Mouse (Mus musculus): ENCODE measurements around the gene Slc25a35. TPM values are rescaled to one million over a fixed set of nuclear protein-coding genes. Genes with fewer than 3 reads are reported as not detected.
"Not testable (repeated sequence)": the region's sequence is repeated elsewhere in the genome, so short reads cannot be mapped to it uniquely, and the experiment has no call there.

Gene Slc25a35
- polyA plus RNA-seq, 1 experiment, result 4.7 TPM

DNA sequence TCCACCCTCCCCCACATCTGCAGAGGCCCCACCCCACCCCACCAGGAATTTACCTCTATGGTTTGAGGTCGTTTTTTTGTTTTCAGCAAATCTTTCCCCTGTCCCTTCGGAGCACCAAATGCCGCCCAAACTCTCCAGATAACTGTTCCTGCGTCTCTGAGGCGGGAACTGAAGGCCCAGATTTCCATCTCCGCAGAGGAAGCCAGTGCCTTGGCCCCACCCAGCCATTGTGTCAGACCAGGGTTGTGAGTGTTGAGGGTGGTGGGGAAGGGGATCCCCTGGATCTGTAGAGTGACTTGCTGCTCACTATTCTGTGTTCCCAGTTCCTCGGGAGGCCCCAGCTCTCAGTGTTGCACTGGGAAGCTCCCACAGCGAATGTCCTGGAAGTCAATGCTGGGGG, 10.6 kb upstream of the Slc25a35 start, which contains the start of gene Arhgef15:
Arhgef15 (minus strand) TSS at position 173 of the 400 bp plus-strand sequence.
- no peak within 1 kb of the TSS for H3K4me3 ChIP-seq (ENCODE audit: insufficient read depth, low read length)
- no peak within 1 kb of the TSS for H3K27ac ChIP-seq (ENCODE audit: insufficient read depth, low read depth, low read length)
- peaks cover 4% of the 10 kb centered on the region for H3K4me1 ChIP-seq (ENCODE audit: control insufficient read depth, insufficient read depth, low read length)
- TF ChIP-seq CTCF (IDR thresholded peaks at IDR 0.05; ENCODE audit: low read depth, low read length) (no peak), POLR2A (IDR thresholded peaks at IDR 0.05; ENCODE audit: borderline replicate concordance, low read depth, low read length) (no peak)

DNA sequence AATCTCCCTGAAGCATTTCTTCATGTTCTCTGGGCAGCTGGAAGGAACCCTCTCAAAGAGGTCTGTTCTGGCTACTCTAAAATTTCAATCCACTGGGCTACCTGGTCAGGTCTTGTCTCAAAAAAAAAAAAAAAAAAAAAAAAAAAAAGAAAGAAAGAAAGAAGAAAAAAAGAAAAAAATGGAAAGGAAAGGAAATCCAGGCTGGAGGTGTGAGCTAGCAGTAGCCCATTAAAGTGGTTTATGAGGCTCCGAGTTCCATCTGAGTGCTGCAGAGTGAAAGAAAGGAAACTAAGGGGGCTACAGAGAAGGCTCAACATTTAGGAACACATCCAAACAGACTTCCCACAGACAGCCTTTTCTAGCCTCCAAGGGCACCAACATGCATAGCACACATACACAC, 10.0 kb upstream of the Slc25a35 start:
- Histone ChIP-seq H3K4me1 (ENCODE audit: control insufficient read depth, insufficient read depth, low read length) (peaks cover 4% of the 10 kb centered on the region), H3K27ac (ENCODE audit: insufficient read depth, low read depth, low read length) (no peak overlapping the region), H3K4me3 (ENCODE audit: insufficient read depth, low read length) (no peak overlapping the region)
- no peak for TF ChIP-seq CTCF (IDR thresholded peaks at IDR 0.05; ENCODE audit: low read depth, low read length)
- no peak for TF ChIP-seq POLR2A (IDR thresholded peaks at IDR 0.05; ENCODE audit: borderline replicate concordance, low read depth, low read length)

DNA sequence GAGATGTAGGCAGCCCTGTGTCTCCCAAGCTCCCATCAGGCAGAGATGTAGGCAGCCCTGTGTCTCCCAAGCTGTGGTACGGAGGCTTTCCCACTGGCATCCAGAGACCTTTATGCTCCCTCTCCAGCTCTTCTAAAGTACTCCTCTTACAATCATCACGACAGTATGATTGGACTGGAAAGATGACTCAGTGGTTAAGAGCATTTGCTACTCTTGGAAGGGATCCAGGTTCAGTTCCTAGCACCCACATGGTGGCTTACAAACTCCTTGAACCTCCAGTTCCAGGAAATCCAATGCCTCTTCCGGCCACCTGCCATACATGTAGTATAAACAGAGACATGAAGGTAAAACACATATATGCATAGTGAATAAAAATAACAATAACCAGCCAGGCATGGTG, 6.3 kb upstream of the Slc25a35 start:
- no peak for TF ChIP-seq CTCF (IDR thresholded peaks at IDR 0.05; ENCODE audit: low read depth, low read length)
- no peak for TF ChIP-seq POLR2A (IDR thresholded peaks at IDR 0.05; ENCODE audit: borderline replicate concordance, low read depth, low read length)
- H3K4me3 ChIP-seq (ENCODE audit: insufficient read depth, low read length), result no peak overlapping the region
- H3K4me1 ChIP-seq (ENCODE audit: control insufficient read depth, insufficient read depth, low read length), result no peaks in the 10 kb centered on the region
- H3K27ac ChIP-seq (ENCODE audit: insufficient read depth, low read depth, low read length), result no peak overlapping the region

DNA sequence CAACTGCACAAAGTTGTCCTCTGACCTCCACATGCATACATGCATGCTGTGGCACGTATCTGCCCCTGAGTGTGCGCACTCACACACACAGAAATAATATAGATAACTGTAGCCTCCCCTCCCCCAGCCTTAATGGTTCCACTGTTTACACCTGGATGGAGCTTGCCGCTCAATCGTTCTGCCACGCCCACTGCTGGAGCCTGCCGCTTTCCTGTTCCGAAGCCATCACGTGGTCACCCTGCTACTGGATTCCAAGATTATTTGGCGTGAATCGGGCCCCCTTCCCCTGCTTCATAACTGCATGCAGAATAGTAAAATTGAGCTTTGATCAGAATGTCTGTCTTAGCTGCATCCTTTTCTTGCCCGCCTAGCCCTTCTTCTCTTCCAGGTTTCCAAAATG, 5.8 kb upstream of the Slc25a35 start:
- not testable (repeated sequence) for H3K4me3 ChIP-seq (ENCODE audit: insufficient read depth, low read length); H3K27ac ChIP-seq (ENCODE audit: insufficient read depth, low read depth, low read length); H3K4me1 ChIP-seq (ENCODE audit: control insufficient read depth, insufficient read depth, low read length)

DNA sequence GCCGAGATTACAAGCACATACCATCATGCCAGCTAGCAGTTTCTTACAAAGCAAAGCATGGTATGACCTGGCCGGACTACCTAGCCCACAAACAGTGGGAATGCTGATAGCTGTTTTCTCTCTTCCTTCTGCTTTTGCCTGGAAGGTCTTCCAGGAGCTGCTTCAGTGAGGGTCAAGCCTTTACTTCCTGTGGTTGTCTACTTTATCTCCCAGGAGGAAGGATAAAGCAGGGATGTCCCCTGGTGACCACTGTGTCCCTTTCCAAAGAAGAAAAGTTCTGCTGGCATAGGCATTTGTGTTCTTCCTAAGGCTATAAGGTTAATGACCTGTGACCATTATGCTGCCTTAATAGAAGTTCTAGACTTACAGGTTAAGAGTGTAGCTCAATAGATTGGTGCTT, 4.5 kb upstream of the Slc25a35 start:
- Histone ChIP-seq H3K4me1 (ENCODE audit: control insufficient read depth, insufficient read depth, low read length) (peaks cover 7% of the 10 kb centered on the region), H3K4me3 (ENCODE audit: insufficient read depth, low read length) (no peak overlapping the region), H3K27ac (ENCODE audit: insufficient read depth, low read depth, low read length) (no peak overlapping the region)
- TF ChIP-seq POLR2A (IDR thresholded peaks at IDR 0.05; ENCODE audit: borderline replicate concordance, low read depth, low read length), result no peak

DNA sequence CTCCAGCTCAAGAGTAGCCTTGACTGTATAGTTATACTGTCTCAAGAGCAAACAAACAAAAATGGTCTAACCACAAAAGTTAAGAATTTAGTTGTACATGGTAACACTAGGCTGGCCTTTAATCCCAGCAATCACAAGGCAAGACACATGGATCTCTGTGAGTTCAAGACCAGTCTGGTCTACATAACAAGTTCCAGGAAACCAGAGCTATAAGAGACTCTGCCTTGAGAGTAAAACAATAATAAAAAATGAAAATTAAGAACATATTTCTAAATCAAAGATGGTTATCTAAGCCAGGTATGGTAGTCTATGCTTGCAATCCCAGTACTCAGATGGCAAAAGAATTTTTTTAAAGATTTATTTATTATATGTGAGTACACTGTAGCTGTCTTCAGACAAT, 2.9 kb upstream of the Slc25a35 start:
- Histone ChIP-seq H3K27ac (ENCODE audit: insufficient read depth, low read depth, low read length) (no peak overlapping the region), H3K4me1 (ENCODE audit: control insufficient read depth, insufficient read depth, low read length) (peaks cover 11% of the 10 kb centered on the region), H3K4me3 (ENCODE audit: insufficient read depth, low read length) (no peak overlapping the region)
- no peak for TF ChIP-seq CTCF (IDR thresholded peaks at IDR 0.05; ENCODE audit: low read depth, low read length)
- TF ChIP-seq POLR2A (IDR thresholded peaks at IDR 0.05; ENCODE audit: borderline replicate concordance, low read depth, low read length), result no peak

DNA sequence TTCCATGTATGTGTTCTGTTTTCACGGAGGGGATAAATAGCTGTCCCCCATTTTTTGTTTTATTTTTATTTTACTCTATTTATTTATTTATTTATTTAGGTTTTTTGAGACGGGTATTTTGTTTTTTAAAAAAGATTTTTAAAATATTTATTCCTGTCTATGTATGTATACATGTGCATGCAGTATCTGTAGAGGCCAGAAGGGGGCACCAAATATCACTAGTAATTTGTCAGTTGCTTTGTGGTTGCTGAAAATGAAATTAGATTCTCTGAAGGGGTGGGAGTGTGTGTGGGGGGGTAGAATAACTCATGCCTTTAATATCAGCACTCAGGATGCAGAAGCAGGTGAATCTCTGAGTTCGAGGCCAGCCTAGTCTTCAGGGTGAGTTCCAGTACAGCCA, 2.1 kb upstream of the Slc25a35 start:
- Histone ChIP-seq H3K4me1 (ENCODE audit: control insufficient read depth, insufficient read depth, low read length) (peaks cover 18% of the 10 kb centered on the region), H3K4me3 (ENCODE audit: insufficient read depth, low read length) (no peak overlapping the region), H3K27ac (ENCODE audit: insufficient read depth, low read depth, low read length) (no peak overlapping the region)
- 0 out of 2 replicates have a peak, but pooled peaks have one; percentile 19 for TF ChIP-seq CTCF (IDR thresholded peaks at IDR 0.05; ENCODE audit: low read depth, low read length)
- TF ChIP-seq POLR2A (IDR thresholded peaks at IDR 0.05; ENCODE audit: borderline replicate concordance, low read depth, low read length), result no peak

DNA sequence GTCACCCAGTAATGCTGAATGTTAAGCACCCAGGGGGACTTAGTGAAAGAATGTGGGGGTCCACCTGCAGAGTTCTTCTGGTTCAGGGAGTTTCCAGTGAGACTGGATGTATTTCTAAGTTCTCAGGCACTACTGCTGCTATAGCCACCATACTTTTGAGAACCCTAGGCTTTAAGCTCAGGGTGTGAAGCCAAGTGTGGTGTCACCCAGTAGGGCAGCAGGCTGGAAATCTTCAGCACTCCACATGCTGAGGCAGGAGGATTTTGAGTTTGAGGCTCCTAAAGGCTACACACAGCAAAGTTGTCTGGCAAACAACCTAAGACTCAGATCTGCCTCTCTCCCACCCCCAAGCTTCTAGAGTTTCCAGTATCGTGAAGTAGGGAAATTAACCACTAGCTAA, 1.4 kb upstream of the Slc25a35 start:
- no peak overlapping the region for H3K4me3 ChIP-seq (ENCODE audit: insufficient read depth, low read length)
- TF ChIP-seq POLR2A (IDR thresholded peaks at IDR 0.05; ENCODE audit: borderline replicate concordance, low read depth, low read length) (no peak), CTCF (IDR thresholded peaks at IDR 0.05; ENCODE audit: low read depth, low read length) (no peak)
- peaks cover 22% of the 10 kb centered on the region for H3K4me1 ChIP-seq (ENCODE audit: control insufficient read depth, insufficient read depth, low read length)
- H3K27ac ChIP-seq (ENCODE audit: insufficient read depth, low read depth, low read length), result no peak overlapping the region

DNA sequence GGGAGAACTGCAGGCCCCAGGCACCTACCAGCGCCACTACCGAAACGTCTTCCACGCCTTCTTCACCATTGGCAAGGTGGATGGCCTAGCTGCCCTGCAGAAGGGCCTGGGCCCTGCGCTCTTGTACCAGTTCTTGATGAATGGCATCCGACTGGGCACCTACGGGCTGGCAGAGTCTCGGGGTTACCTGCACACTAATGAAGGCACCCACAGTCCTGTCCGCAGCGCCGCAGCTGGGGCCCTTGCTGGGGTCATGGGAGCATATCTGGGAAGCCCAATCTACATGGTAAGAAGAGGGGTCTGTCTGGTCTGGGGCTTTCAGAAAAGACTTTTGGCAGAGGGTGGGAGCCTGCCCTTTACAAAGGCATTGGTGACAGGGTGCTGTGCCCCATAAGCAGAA, 821 bp downstream of the Slc25a35 start:
- Histone ChIP-seq H3K4me1 (ENCODE audit: control insufficient read depth, insufficient read depth, low read length) (peaks cover 25% of the 10 kb centered on the region), H3K27ac (ENCODE audit: insufficient read depth, low read depth, low read length) (no peak overlapping the region), H3K4me3 (ENCODE audit: insufficient read depth, low read length) (no peak overlapping the region)
- no peak for TF ChIP-seq CTCF (IDR thresholded peaks at IDR 0.05; ENCODE audit: low read depth, low read length)

DNA sequence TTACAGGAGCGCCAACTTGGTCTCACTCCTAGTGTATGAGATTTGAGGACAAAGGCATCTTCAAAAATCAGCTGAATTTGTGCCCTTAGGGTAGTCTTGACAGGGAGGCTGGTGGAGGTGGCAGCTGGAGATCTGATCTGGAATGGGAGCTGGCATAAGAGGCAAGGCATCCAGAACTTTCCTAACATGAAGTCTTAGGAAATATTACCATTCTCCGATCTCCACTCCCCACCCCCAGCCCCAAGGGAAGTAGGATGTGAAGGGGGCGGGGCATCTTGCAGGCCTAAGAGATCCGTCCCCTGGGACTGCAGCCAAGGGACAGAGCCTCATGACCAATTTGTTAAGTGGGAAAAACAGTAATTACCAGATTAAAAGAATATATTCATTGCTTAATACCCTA, 2.3 kb downstream of the Slc25a35 start:
- Histone ChIP-seq H3K4me3 (ENCODE audit: insufficient read depth, low read length) (no peak overlapping the region), H3K4me1 (ENCODE audit: control insufficient read depth, insufficient read depth, low read length) (peaks cover 28% of the 10 kb centered on the region), H3K27ac (ENCODE audit: insufficient read depth, low read depth, low read length) (no peak overlapping the region)
- no peak for TF ChIP-seq CTCF (IDR thresholded peaks at IDR 0.05; ENCODE audit: low read depth, low read length)
- no peak for TF ChIP-seq POLR2A (IDR thresholded peaks at IDR 0.05; ENCODE audit: borderline replicate concordance, low read depth, low read length)

DNA sequence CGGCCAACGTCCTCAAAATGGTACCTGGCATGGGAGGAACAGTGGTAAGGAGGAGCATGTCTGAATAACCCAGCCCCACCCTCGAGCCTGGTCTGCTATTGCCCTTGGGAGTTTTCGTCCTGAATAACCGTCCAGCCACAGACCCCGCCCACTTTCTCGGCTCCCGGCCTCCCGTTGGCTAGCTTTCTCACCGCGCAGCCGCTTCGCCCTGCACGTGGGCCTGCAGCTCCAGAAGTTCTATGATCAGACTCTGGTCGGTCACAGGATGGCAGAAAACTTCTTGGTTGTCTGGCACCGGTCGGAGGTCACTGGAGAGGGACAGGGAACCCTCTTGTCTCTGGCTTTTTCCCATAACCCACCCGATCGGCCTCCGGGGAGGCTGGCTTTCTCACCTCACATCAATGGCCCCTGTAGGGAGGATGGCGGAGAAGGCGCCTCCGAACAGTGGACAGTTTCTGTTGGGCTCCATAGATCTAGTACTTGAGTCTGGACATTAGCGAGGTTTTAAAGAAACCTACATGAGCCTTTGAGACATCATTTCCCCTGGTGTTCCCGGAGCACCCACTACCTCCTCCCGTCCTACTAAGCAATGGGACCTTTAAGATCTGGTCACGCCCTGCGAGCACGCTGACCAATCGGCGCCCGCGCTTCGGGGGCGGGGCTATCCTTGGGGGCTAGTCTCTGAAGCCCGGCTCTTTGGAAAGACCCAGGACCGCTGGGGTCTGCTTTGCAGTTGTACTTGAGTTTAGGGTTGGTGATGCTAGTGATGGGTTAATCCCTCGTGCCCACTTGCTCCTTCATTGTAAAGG, 5.5 kb downstream of the Slc25a35 start:
- not testable (repeated sequence) for H3K27ac ChIP-seq (ENCODE audit: insufficient read depth, low read depth, low read length)
- H3K4me3 ChIP-seq (ENCODE audit: insufficient read depth, low read length), result peak overlapping the region; percentile 60
- H3K4me1 ChIP-seq (ENCODE audit: control insufficient read depth, insufficient read depth, low read length), result peaks cover 21% of the 10 kb centered on the region

All from bone marrow macrophage, adult 2 months (primary cell).